Mouse (Mus musculus): ENCODE data around the gene Ulk3.
A peak's percentile ranks its signal among the peaks of the same experiment; 100 is the strongest.

The Ulk3 gene

GRCm38 (mm10) chr9:57614786-57615185 is 25.5 kb downstream of the Ulk3 start:
- DNase-seq (ENCODE audit: low spot score in 2 of 2), result no peak

- no peak for DNase-seq (ENCODE audit: low spot score in 2 of 2)
Observed at GRCm38 (mm10) chr9:57617556-57618169, 28.4 kb downstream of the Ulk3 start.

GRCm38 (mm10) chr9:57618854-57619253 is 29.6 kb downstream of the Ulk3 start:
- no peak for DNase-seq (ENCODE audit: low spot score in 2 of 2)

GRCm38 (mm10) chr9:57620674-57621073 is 31.4 kb downstream of the Ulk3 start, which contains the start of gene Lman1l:
TSS of gene Lman1l (minus strand) at chr9:57620774.
- DNase-seq (ENCODE audit: low spot score in 2 of 2), result no peak

GRCm38 (mm10) chr9:57624295-57624694 is 35.0 kb downstream of the Ulk3 start:
- DNase-seq (ENCODE audit: low spot score in 2 of 2), result no peak

GRCm38 (mm10) chr9:57625674-57626500 is 36.6 kb downstream of the Ulk3 start:
- DNase-seq (ENCODE audit: low spot score in 2 of 2), result no peak

- no peak for DNase-seq (ENCODE audit: low spot score in 2 of 2)
Observed at GRCm38 (mm10) chr9:57627191-57627590, 37.9 kb downstream of the Ulk3 start.

GRCm38 (mm10) chr9:57627892-57628291 is 38.6 kb downstream of the Ulk3 start:
- DNase-seq (ENCODE audit: low spot score in 2 of 2), result no peak

- DNase-seq (ENCODE audit: low spot score in 2 of 2), result no peak
Observed at GRCm38 (mm10) chr9:57628717-57629116, 39.5 kb downstream of the Ulk3 start.

- peak; percentile 87 for DNase-seq (ENCODE audit: low spot score in 2 of 2)
Observed at GRCm38 (mm10) chr9:57629118-57629874, 40.0 kb downstream of the Ulk3 start.

GRCm38 (mm10) chr9:57633481-57634024 is 44.3 kb downstream of the Ulk3 start:
- DNase-seq (ENCODE audit: low spot score in 2 of 2), result peak; percentile 27 to 71

- DNase-seq (ENCODE audit: low spot score in 2 of 2), result peak in 1 of 2 experiments; percentile 19
Observed at GRCm38 (mm10) chr9:57637272-57637671, 48.0 kb downstream of the Ulk3 start.

- DNase-seq (ENCODE audit: low spot score in 2 of 2), result peak; percentile 39 to 72
Observed at GRCm38 (mm10) chr9:57637741-57638322, 48.6 kb downstream of the Ulk3 start.

GRCm38 (mm10) chr9:57638651-57639459 is 49.6 kb downstream of the Ulk3 start:
- peak; percentile 64 to 87 for DNase-seq (ENCODE audit: low spot score in 2 of 2)

GRCm38 (mm10) chr9:57639661-57640328 is 50.5 kb downstream of the Ulk3 start:
- peak; percentile 25 to 37 for DNase-seq (ENCODE audit: low spot score in 2 of 2)

GRCm38 (mm10) chr9:57640384-57640783 is 51.1 kb downstream of the Ulk3 start:
- peak; percentile 78 to 90 for DNase-seq (ENCODE audit: low spot score in 2 of 2)

- peak in 1 of 2 experiments; percentile 20 for DNase-seq (ENCODE audit: low spot score in 2 of 2)
Observed at GRCm38 (mm10) chr9:57641022-57641421, 51.8 kb downstream of the Ulk3 start.

GRCm38 (mm10) chr9:57641775-57642550 is 52.7 kb downstream of the Ulk3 start:
- peak; percentile 32 to 40 for DNase-seq (ENCODE audit: low spot score in 2 of 2)

GRCm38 (mm10) chr9:57643169-57643855 is 54.1 kb downstream of the Ulk3 start:
- peak; percentile 57 to 67 for DNase-seq (ENCODE audit: low spot score in 2 of 2)

Measured in spleen, postnatal 10 days (tissue).